Mouse (Mus musculus) kidney, postnatal 25 days (tissue): ENCODE data around the gene Mff.

Experiments used
- DNase-seq, 2 experiments: peaks; one replicate each; pipeline ENCODE4 v3.0.0; 2021; ENCODE audit warnings: mixed read lengths in 2 of 2

Mff gene

GRCm38 (mm10) chr1:82724339-82725025 is at the start of gene Mff:
Mff (plus strand) TSS chr1:82724890.
- peak; percentile 95 to 97 for DNase-seq

- DNase-seq = no peak
Measured at GRCm38 (mm10) chr1:82686328-82686727, 38.4 kb upstream of the Mff start.

- no peak for DNase-seq
Measured at GRCm38 (mm10) chr1:82686866-82687265, 37.8 kb upstream of the Mff start.

GRCm38 (mm10) chr1:82687931-82688330 is 36.8 kb upstream of the Mff start:
- DNase-seq = no peak

GRCm38 (mm10) chr1:82695915-82696314 is 28.8 kb upstream of the Mff start:
- no peak for DNase-seq

GRCm38 (mm10) chr1:82717816-82718512 is 6.7 kb upstream of the Mff start:
- DNase-seq = no peak

GRCm38 (mm10) chr1:82725026-82725874 is 560 bp downstream of the Mff start:
- DNase-seq = no peak

GRCm38 (mm10) chr1:82725875-82726185 is 1.1 kb downstream of the Mff start:
- no peak for DNase-seq

- DNase-seq = no peak
Measured at GRCm38 (mm10) chr1:82726482-82726881, 1.8 kb downstream of the Mff start.

GRCm38 (mm10) chr1:82733357-82733756 is 8.7 kb downstream of the Mff start:
- DNase-seq = no peak

- DNase-seq = no peak
Measured at GRCm38 (mm10) chr1:82738066-82738465, 13.4 kb downstream of the Mff start.

GRCm38 (mm10) chr1:82741539-82741938 is 16.8 kb downstream of the Mff start:
- no peak for DNase-seq

- DNase-seq = no peak
Measured at GRCm38 (mm10) chr1:82743962-82744361, 19.3 kb downstream of the Mff start.

- DNase-seq = no peak
Measured at GRCm38 (mm10) chr1:82746408-82746807, 21.7 kb downstream of the Mff start.

GRCm38 (mm10) chr1:82747714-82748452 is 23.2 kb downstream of the Mff start:
- no peak for DNase-seq

GRCm38 (mm10) chr1:82759520-82759919 is 34.8 kb downstream of the Mff start:
- peak in 1 of 2 experiments; percentile 14 for DNase-seq

GRCm38 (mm10) chr1:82761454-82762169 is 36.9 kb downstream of the Mff start:
- no peak for DNase-seq

- no peak for DNase-seq
Measured at GRCm38 (mm10) chr1:82762274-82762673, 37.6 kb downstream of the Mff start.

- DNase-seq = no peak
Measured at GRCm38 (mm10) chr1:82766227-82766626, 41.5 kb downstream of the Mff start.

- DNase-seq = no peak
Measured at GRCm38 (mm10) chr1:82766641-82767040, 42.0 kb downstream of the Mff start.

- no peak for DNase-seq
Measured at GRCm38 (mm10) chr1:82768269-82768668, 43.6 kb downstream of the Mff start, which contains the start of gene Tm4sf20. Tm4sf20 (minus strand) TSS chr1:82768461.

GRCm38 (mm10) chr1:82771022-82771586 is 46.4 kb downstream of the Mff start, which contains the start of gene Gm47791:
Gm47791 (minus strand) TSS chr1:82771243.
- DNase-seq = no peak
